Mouse (Mus musculus) myocyte (in vitro differentiated cells): ENCODE measurements around the gene Suv39h2. TPM values are rescaled to one million over a fixed set of nuclear protein-coding genes. Genes with fewer than 3 reads are reported as not detected.

Experiments used
- H3K27me3 ChIP-seq: one replicate; pipeline ENCODE4 v1.6.1; 2011; ENCODE audit not compliant: control insufficient read depth, insufficient read depth, insufficient read length
- H3K36me3 ChIP-seq: one replicate; pipeline ENCODE4 v1.6.1; 2011; ENCODE audit not compliant: control insufficient read depth, insufficient read depth
- H3K4me2 ChIP-seq: one replicate; pipeline ENCODE4 v1.6.1; 2011; ENCODE audit warnings: low read depth, control low read depth
- H3K4me3 ChIP-seq: one replicate; pipeline ENCODE4 v1.5.1; 2011; ENCODE audit warnings: mild to moderate bottlenecking, control low read depth, moderate library complexity
- H3K79me2 ChIP-seq: one replicate; pipeline ENCODE4 v1.6.1; 2011; ENCODE audit not compliant: control insufficient read depth, insufficient read depth
- H3ac ChIP-seq: one replicate; pipeline ENCODE4 v1.6.1; 2011; ENCODE audit not compliant: control insufficient read depth, insufficient read length
- CEBPB ChIP-seq: IDR thresholded peaks from 2 replicates; pipeline ENCODE4 v1.6.1; 2011; ENCODE audit warnings: mild to moderate bottlenecking, moderate library complexity; ENCODE audit not compliant: poor library complexity, insufficient read depth, severe bottlenecking
- E2F4 ChIP-seq: IDR thresholded peaks from one replicate; pipeline ENCODE4 v1.6.1; 2011; ENCODE audit warnings: mild to moderate bottlenecking, control low read depth, moderate library complexity; ENCODE audit not compliant: insufficient read depth
- MAX ChIP-seq: IDR thresholded peaks from one replicate; pipeline ENCODE4 v1.6.1; 2011; ENCODE audit warnings: low read depth, mild to moderate bottlenecking, control low read depth
- MYOD1 ChIP-seq, 3 experiments: IDR thresholded peaks; one replicate each; pipeline ENCODE4 v1.6.1; 2011; ENCODE audit warnings: control low read depth in 2 of 3, low read depth in 2 of 3, mild to moderate bottlenecking in 2 of 3, moderate library complexity in 1 of 3; ENCODE audit not compliant: insufficient read length in 2 of 3, control insufficient read depth in 1 of 3
- MYOG ChIP-seq, 3 experiments: IDR thresholded peaks; one replicate each; pipeline ENCODE4 v1.6.1; 2011; ENCODE audit warnings: control low read depth in 2 of 3, low read depth in 2 of 3, mild to moderate bottlenecking in 2 of 3; ENCODE audit not compliant: insufficient read length in 2 of 3, control insufficient read depth in 1 of 3, insufficient read depth in 1 of 3
- POLR2A ChIP-seq: IDR thresholded peaks from one replicate; pipeline ENCODE4 v1.6.1; 2011; ENCODE audit warnings: low read depth, mild to moderate bottlenecking, control low read depth, moderate library complexity; ENCODE audit not compliant: insufficient read length
- POLR2AphosphoS2 ChIP-seq: IDR thresholded peaks from one replicate; pipeline ENCODE4 v1.6.1; 2011; ENCODE audit warnings: low read depth, control low read depth; ENCODE audit not compliant: insufficient read length
- REST ChIP-seq: IDR thresholded peaks from one replicate; pipeline ENCODE4 v1.6.1; 2011; ENCODE audit warnings: mild to moderate bottlenecking, control low read depth, moderate library complexity; ENCODE audit not compliant: insufficient read depth, insufficient read length
- SRF ChIP-seq: IDR thresholded peaks from one replicate; pipeline ENCODE4 v1.6.1; 2011; ENCODE audit warnings: low read depth; ENCODE audit not compliant: control insufficient read depth, insufficient read length
- TCF12 ChIP-seq: IDR thresholded peaks from one replicate; pipeline ENCODE4 v1.6.1; 2011; ENCODE audit warnings: mild to moderate bottlenecking, control low read depth; ENCODE audit not compliant: poor library complexity, insufficient read depth, severe bottlenecking
- TCF3 ChIP-seq: IDR thresholded peaks from one replicate; pipeline ENCODE4 v1.6.1; 2011; ENCODE audit warnings: low read depth, control low read depth; ENCODE audit not compliant: insufficient read length
- USF1 ChIP-seq: IDR thresholded peaks from one replicate; pipeline ENCODE4 v1.6.1; 2011; ENCODE audit warnings: low read depth, mild to moderate bottlenecking, control low read depth, moderate library complexity
- polyA plus RNA-seq: library from polyadenylated mRNA; unstranded; fragments of >200 nt; fragmentation: generic; extraction: Trizol; gene quantifications from one replicate; pipeline ENCODE4 v1.2.1, GENCODE M21; 2012; ENCODE audit warnings: missing spikeins

Suv39h2 gene
- polyA plus RNA-seq, 1 experiment: 1.3 TPM

DNA sequence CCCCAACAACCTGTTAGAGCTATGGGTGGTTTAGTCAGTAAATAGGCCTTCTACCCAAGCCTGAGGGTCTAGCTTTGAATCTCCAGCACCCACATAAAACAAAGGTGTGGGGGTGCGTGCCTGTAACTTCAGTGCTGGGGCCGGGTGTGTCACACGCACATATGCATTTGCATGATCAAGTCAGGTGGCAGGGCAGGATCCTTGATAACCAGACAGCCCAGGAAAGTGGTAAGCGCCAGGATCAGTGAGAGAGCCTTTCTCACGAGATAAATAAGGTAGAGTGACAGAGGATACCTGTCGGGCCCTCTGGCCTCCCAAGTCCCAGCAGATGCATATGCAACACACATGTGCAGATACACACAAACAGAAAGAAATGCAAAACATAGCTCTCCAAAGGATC lies 24.7 kb upstream of the Suv39h2 start:
- H3K4me3 ChIP-seq: no peak overlapping the region
- H3K4me2 ChIP-seq: no peak overlapping the region
- H3K79me2 ChIP-seq: no peaks in the 10 kb centered on the region
- TF ChIP-seq MYOD1 (IDR thresholded peaks at IDR 0.05; ENCODE audit: control insufficient read depth in 1 of 3, insufficient read length in 2 of 3, low read depth in 2 of 3) (no peak), POLR2A (no peak), CEBPB (no peak), MAX (no peak), E2F4 (no peak), MYOG (IDR thresholded peaks at IDR 0.05; ENCODE audit: control insufficient read depth in 1 of 3, insufficient read depth in 1 of 3, insufficient read length in 2 of 3, low read depth in 2 of 3) (no peak), SRF (no peak), REST (no peak), USF1 (no peak), TCF12 (no peak), TCF3 (no peak), POLR2AphosphoS2 (no peak)
- H3K36me3 ChIP-seq: peaks cover 38% of the 10 kb centered on the region
- H3ac ChIP-seq: no peak overlapping the region
- no peaks in the 10 kb centered on the region for H3K27me3 ChIP-seq

DNA sequence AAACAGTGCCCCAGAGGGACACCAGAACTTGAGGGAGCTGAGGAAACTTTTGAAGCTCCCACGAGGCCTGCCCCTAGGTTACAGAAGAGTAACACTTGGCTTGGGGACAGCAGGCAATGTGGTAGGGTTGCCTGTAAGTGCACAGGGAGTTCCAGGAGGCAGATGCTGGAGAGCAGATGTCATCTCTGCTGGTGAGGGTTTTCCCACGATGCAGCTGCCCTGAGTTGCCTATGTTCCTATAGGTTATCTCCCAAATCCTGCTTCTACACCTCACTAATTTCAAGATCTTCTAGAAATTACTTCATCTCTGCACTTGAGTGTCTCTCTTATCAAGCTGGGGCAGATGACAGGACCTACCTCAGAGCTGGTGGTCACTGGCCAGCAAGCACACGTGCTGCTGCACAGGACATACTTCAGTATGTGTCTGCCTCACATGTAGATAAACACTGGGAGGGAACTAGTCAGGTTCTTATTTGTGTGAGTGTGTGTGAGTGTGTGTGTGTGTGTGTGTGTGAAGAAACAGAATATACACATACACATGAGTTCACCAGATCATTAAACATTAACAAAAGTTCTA lies 19.1 kb upstream of the Suv39h2 start:
- Histone ChIP-seq H3K4me3 (no peak overlapping the region), H3ac (no peak overlapping the region), H3K36me3 (peaks cover 34% of the 10 kb centered on the region), H3K27me3 (no peaks in the 10 kb centered on the region), H3K79me2 (no peaks in the 10 kb centered on the region), H3K4me2 (no peak overlapping the region)
- TF ChIP-seq MAX (no peak), SRF (no peak)

DNA sequence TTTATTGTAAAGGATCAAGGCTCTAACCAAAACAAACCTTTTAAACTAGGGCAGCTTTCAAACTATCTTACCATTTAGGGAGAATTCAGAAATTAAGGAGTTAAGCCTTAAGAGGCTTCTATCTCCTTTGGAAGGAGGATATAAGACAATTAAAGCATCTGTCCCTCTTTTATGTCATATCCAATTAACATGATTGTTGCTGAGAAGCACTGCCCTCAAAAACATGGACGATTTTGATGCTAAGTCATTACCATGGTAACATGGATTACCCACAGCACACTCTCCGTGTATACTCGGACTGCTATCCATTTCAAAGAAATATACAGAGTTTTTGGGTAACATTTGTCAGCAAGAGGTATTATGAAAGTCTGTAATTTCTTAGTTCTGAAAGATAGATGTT lies 15.0 kb upstream of the Suv39h2 start:
- no peaks in the 10 kb centered on the region for H3K27me3 ChIP-seq
- H3K79me2 ChIP-seq: no peaks in the 10 kb centered on the region
- TF ChIP-seq MAX (no peak), TCF3 (no peak), CEBPB (no peak), POLR2A (no peak), REST (no peak), MYOG (IDR thresholded peaks at IDR 0.05; ENCODE audit: control insufficient read depth in 1 of 3, insufficient read depth in 1 of 3, insufficient read length in 2 of 3, low read depth in 2 of 3) (no peak), USF1 (no peak), SRF (no peak), E2F4 (no peak), MYOD1 (IDR thresholded peaks at IDR 0.05; ENCODE audit: control insufficient read depth in 1 of 3, insufficient read length in 2 of 3, low read depth in 2 of 3) (no peak), TCF12 (no peak), POLR2AphosphoS2 (no peak)

DNA sequence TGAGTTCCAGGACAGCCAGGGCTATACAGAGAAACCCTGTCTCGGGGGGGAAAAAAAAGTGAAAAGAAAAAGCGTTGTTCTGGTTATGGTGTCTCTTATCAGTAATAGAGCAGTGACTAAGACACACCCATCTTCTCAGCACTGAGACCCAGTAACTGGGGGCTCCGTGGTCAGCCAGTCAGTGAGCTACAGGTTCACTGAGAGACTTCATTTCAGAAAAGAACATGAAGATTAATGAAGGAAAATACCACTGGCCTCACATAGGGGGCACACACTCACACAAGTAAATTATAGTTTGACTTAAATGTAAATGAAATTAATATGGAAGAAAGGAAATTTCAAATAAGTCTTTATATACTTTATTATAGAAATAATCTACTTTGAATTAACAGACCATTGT lies 5.4 kb upstream of the Suv39h2 start:
- no peak overlapping the region for H3K4me3 ChIP-seq
- H3K4me2 ChIP-seq: no peak overlapping the region
- TF ChIP-seq SRF: no peak
- no peak for TF ChIP-seq MAX
- TF ChIP-seq TCF3: no peak
- TF ChIP-seq MYOD1 (IDR thresholded peaks at IDR 0.05; ENCODE audit: control insufficient read depth in 1 of 3, insufficient read length in 2 of 3, low read depth in 2 of 3): no peak
- no peak for TF ChIP-seq CEBPB
- TF ChIP-seq MYOG (IDR thresholded peaks at IDR 0.05; ENCODE audit: control insufficient read depth in 1 of 3, insufficient read depth in 1 of 3, insufficient read length in 2 of 3, low read depth in 2 of 3): no peak
- TF ChIP-seq REST: no peak
- no peak for TF ChIP-seq USF1
- no peak for TF ChIP-seq TCF12
- no peak for TF ChIP-seq E2F4
- no peak for TF ChIP-seq POLR2AphosphoS2
- H3K79me2 ChIP-seq: no peaks in the 10 kb centered on the region
- no peaks in the 10 kb centered on the region for H3K36me3 ChIP-seq
- H3K27me3 ChIP-seq: no peaks in the 10 kb centered on the region
- H3ac ChIP-seq: no peak overlapping the region

More for the DNA sequence above, 15.0 kb upstream of the Suv39h2 start:
- Histone ChIP-seq H3ac (no peak overlapping the region), H3K4me2 (no peak overlapping the region), H3K36me3 (peaks cover 19% of the 10 kb centered on the region), H3K4me3 (no peak overlapping the region)

DNA sequence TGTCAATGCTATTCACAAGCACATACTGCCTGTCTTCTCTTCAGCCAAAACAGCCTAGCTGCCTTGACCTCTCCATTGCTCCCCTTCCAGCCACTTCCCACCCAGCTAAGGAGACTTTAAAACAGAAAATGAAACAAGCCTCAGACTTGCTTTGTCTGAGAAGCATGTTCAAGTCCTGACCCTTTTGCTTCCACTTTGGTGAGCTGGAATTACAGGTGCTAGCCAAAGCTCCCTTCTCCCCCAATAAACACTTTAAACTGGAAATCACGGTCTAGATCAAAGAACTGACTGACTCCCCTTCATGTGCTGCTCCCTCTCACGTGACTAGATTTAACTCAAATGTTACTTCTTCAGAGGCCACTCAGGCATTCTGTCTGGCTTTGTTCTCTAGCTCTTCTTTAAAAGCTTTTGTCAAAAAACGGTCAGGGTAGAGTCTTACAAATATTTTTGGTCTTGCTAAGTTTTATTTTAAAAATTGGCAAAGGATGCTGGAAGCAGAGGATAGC lies 968 bp upstream of the Suv39h2 start:
- H3K36me3 ChIP-seq: no peaks in the 10 kb centered on the region
- H3K4me3 ChIP-seq: peak overlapping the region; percentile 44
- H3ac ChIP-seq: no peak overlapping the region
- H3K4me2 ChIP-seq: peak overlapping the region; percentile 70
- peaks cover 32% of the 10 kb centered on the region for H3K79me2 ChIP-seq
- no peaks in the 10 kb centered on the region for H3K27me3 ChIP-seq
- TF ChIP-seq MYOD1 (IDR thresholded peaks at IDR 0.05; ENCODE audit: control insufficient read depth in 1 of 3, insufficient read length in 2 of 3, low read depth in 2 of 3) (no peak), TCF3 (no peak), SRF (no peak), POLR2A (no peak), REST (no peak), USF1 (no peak), E2F4 (no peak), MYOG (IDR thresholded peaks at IDR 0.05; ENCODE audit: control insufficient read depth in 1 of 3, insufficient read depth in 1 of 3, insufficient read length in 2 of 3, low read depth in 2 of 3) (no peak), CEBPB (no peak), MAX (no peak), POLR2AphosphoS2 (no peak), TCF12 (no peak)
